Mouse (Mus musculus): ENCODE data around the gene Syt2.

The Syt2 gene

DNA sequence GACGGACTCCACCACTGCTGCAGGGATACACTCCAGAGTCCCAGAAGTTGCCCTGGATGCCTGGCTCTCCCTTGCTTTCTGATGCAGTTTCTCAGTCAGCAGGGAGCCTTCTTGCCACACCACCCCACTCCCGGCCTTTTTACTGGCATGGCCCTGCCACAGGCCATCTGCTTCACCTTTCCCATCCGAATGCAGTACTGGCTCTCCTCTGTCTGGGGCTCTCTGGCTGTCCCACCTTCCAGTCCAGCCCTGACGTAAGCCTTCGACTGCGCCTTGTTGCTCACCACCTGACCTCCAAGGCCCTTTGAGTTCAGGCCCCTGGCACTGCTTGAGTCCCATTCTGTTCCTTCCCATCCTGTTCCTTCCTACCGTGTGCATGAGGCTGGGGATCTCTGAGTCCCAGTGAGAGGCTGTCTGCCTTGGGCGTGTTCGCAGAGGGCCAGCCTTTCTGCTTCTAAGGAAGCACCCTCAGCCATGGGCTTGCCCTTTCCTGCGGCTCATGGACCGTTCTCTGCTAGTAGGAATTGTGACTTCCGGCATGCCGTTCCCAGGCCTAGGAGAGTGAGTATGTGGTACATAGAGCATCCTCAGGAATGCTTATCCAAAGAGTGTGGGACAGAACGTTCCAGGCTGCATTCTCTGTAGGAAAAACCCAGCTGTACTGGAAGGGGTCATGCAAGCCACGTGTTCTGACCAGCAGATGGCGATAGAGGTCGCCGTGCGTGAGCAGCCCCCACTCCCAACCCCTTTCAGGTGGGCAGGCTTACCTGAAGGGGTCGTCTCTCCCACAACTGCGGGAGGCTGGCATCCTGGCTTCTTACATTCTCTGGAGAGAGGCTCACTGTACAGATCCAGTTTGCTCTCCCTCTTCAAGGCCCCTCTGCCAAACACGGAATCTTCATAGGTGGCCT, 58.2 kb downstream of the Syt2 start:
- CTCF ChIA-PET, result no interaction called here

DNA sequence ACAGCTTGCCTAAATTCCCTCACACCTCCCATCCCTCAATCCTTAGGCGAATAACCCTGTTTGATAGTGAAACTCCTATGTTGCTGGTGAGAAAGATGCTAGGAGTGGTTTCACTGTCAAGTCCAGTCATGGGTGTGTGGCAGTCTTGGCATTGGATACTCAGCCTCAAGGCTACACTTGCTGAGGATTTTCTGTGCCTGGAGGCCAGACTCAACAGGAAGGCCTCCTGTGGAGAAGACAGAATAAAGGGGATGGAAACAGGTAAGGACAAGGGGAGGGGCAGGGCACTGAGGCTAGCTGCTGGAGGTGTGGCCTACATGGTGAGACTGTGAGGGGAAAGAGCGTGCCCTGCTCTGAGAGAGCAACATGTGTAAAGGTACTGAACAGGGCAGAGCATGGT, 60.1 kb downstream of the Syt2 start:
- CTCF ChIA-PET, result no interaction called here

- CTCF ChIA-PET, result no interaction called here
These were observed 61.0 kb downstream of the Syt2 start for GRCm38 (mm10) chr1:134707516-134707915.

GRCm38 (mm10) chr1:134708274-134708673, 61.8 kb downstream of the Syt2 start:
- CTCF ChIA-PET, result no interaction called here

DNA sequence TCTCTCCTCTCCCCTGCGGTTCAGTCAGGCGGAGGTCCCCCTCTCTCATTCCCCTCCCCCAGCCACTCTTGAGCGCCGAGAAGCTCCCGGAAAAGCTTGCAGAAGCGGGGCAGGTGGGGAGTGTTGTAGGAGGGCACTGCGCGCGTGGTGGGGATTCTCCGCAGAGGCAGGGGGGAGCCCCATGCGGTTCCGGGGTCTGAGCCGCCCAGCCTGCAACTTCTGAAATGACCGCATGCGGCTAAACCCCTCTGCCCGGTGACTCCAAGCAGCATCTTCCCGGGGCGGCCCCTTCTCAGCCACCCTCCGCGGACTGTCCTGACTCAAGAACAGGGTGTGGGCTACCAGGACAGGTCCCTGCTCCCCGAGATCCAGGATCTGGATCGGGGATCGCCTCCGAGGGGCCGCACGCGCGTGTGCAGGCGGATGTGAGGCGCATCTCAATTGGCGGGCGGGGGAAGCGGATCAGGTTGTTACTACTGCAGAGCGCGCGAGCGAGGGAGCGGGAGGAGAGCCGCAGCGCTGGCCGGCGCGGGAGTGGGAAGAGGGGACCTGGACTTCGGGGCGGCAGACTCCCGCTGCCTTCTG, 62.4 kb downstream of the Syt2 start:
- CTCF ChIA-PET, result no interaction called here

GRCm38 (mm10) chr1:134709411-134710306, 63.2 kb downstream of the Syt2 start:
- CTCF ChIA-PET, result interaction anchor here (0.6 kb wide), 1 partner anchor 30 kb away, joined by 15 read pairs; no protein-coding TSS in a partner anchor

DNA sequence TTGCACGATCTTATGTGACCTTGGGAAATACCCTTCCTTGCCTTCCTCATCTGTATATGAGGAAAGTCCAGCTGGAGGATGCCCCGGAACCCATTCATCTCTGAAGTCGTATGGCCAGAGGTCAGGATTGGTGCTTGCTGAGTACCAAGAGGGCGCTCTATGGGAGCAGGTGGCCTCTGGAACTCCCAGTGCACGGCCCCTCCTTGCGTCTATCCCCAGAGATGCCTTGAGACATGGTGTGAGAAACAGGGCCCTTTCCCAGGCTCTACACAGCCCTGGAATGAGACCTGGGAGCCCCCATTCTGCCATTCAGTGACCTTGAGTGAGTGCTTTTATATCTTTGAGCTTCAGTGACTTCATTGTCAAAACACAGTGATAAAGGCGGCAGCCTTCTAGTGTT, 64.6 kb downstream of the Syt2 start:
- CTCF ChIA-PET, result no interaction called here

DNA sequence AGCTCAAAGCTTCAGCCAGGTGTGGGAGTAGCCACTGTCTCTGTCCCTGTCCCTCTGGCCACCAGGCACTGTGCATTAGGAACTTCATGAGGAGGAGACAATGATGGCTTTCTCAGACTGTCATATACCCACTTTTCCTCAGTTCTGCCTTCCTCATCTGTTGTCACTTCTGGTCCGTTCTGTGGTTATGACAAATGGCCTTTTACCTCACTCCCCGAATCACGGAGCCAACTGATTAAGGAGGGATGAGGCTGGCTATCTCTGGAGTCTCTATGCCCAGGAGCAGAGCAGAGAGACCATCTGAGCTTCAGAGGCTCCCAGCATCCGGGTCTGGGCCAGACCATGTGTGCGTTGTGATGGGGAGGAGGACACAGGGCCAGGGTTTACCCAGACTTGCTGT, 65.2 kb downstream of the Syt2 start:
- CTCF ChIA-PET, result no interaction called here

GRCm38 (mm10) chr1:134712781-134713299, 66.4 kb downstream of the Syt2 start:
- CTCF ChIA-PET, result no interaction called here

- CTCF ChIA-PET, result no interaction called here
These were observed 67.0 kb downstream of the Syt2 start for GRCm38 (mm10) chr1:134713421-134713969.

GRCm38 (mm10) chr1:134714166-134714565, 67.7 kb downstream of the Syt2 start:
- CTCF ChIA-PET, result no interaction called here

- CTCF ChIA-PET, result no interaction called here
These were observed 68.6 kb downstream of the Syt2 start for GRCm38 (mm10) chr1:134715092-134715491.

GRCm38 (mm10) chr1:134719718-134720304, 73.3 kb downstream of the Syt2 start:
- CTCF ChIA-PET, result interaction anchor here (0.6 kb wide), 1 partner anchor 970 kb away, joined by 4 read pairs; no protein-coding TSS in a partner anchor

DNA sequence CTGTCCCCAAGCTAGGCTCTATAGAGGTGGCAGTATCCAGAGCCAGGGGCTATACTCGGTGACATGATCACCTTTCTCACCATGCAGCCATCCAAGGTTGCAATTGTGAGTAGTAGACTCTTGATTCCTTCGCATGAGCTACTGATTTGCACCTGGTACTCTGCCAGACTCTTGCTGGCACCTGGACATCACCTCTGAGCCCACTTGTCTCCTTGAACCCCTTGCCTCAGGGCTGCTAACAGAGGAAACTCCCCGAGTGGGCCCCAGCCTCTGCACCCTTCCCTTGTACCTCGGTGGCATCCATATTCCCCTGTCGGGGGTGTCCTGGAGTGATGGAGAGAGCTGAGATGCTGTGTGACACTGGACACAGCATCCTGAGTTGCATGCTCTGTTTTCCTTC, 75.0 kb downstream of the Syt2 start:
- CTCF ChIA-PET, result interaction anchor here (0.7 kb wide), 1 partner anchor 925 kb away, joined by 6 read pairs; no protein-coding TSS in a partner anchor

DNA sequence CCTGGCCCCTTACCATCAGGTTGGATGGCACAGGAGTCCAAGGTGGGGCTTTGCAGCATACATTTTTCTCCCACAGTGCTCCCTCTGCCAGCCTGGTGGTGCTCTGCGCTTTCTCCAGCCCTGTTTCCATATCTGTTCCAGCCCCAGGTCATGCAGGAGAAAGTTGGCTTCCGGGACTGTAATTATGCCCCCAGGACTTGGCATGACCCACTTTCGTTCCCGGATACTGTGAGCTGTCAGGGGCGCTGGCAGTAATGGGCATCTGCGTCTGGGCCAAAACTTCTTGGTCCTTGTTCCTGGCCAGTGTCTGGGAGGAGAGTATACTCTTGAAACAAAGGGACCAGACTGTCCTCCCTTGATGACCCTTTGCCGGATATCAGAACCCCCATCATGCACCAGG, 76.4 kb downstream of the Syt2 start:
- CTCF ChIA-PET, result no interaction called here

- CTCF ChIA-PET, result no interaction called here
These were observed 78.8 kb downstream of the Syt2 start for GRCm38 (mm10) chr1:134725276-134725675.

GRCm38 (mm10) chr1:134726480-134726879, 80.0 kb downstream of the Syt2 start:
- CTCF ChIA-PET, result no interaction called here

- CTCF ChIA-PET, result no interaction called here
These were observed 80.8 kb downstream of the Syt2 start for GRCm38 (mm10) chr1:134727256-134727655.

DNA sequence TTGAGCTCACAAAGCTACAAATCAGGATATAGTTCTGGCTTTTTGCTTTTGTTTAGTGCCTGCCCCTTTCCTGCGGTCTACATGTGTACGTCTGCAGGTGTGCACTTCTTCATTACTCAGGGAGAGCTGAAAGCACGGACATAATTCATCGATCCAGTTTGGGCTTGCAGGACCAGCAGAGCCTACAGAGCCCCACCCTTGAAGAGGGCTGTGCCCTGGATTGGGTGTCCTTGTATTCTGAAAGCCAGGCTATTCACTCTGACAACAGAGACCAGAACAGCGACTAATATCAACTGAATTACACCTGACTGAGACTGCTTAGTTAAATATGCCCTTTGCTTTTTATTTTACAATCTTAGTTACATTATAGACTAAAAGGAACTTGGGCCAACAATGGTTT, 87.2 kb downstream of the Syt2 start:
- CTCF ChIA-PET, result no interaction called here

GRCm38 (mm10) chr1:134737463-134737862, 91.0 kb downstream of the Syt2 start:
- CTCF ChIA-PET, result no interaction called here

GRCm38 (mm10) chr1:134741433-134741832, 95.0 kb downstream of the Syt2 start:
- CTCF ChIA-PET, result interaction anchor here (0.7 kb wide), 1 partner anchor 87 kb away, joined by 3 read pairs; no protein-coding TSS in a partner anchor
